Mouse (Mus musculus): ENCODE data around the gene Tead2.

- TF ChIP-seq TAL1 (IDR thresholded peaks at IDR 0.05; ENCODE audit: low read length) (no peak), GATA1 (IDR thresholded peaks at IDR 0.05; ENCODE audit: low read length) (no peak)
These were observed 47.6 kb upstream of the Tead2 start for GRCm38 (mm10) chr7:45167761-45168445.
